Mouse (Mus musculus) gastrocnemius, adult 2 months (tissue): ENCODE data around the gene Ift140. TPM values are rescaled to one million over a fixed set of nuclear protein-coding genes. Genes with fewer than 3 reads are reported as not detected.
A peak's percentile ranks its signal among the peaks of the same experiment; 100 is the strongest.

ENCODE experiments used
- DNase-seq: peaks from one replicate; pipeline ENCODE4 v3.0.0; 2022
- H3K27ac ChIP-seq: fragments of 200-600 bp; 2 replicates; pipeline ENCODE4 v1.8.1; 2022; ENCODE audit warnings: mild to moderate bottlenecking
- H3K4me3 ChIP-seq: fragments of 200-600 bp; 2 replicates; pipeline ENCODE4 v1.8.1; 2022; ENCODE audit warnings: mild to moderate bottlenecking, moderate library complexity
- CTCF ChIP-seq: fragments of 200-600 bp; IDR thresholded peaks from 2 replicates; pipeline ENCODE4 v1.8.1; 2022; ENCODE audit warnings: antibody characterized with exemption, mild to moderate bottlenecking, moderate library complexity
- intact Hi-C: fragments of 180-260 bp; cut with DNase I; formaldehyde crosslinking; loops from one replicate; pipeline ENCODE4 v1.15.1; 2025
- long read RNA-seq, 2 experiments: library from polyadenylated mRNA; stranded (forward); transcript quantifications; one replicate each; pipeline ENCODE4 v2.0.0; 2021
- total RNA-seq, 2 experiments: library from RNA; stranded (reverse); gene quantifications; 2 replicates each; pipeline ENCODE4 v1.2.3; 2021

The Ift140 gene
- 1 to 10 TPM; 2.8 to 2.9 TPM for total RNA-seq
- long read RNA-seq, experiment 1, partial matches to known transcripts, result 0 of 3 reads
- long read RNA-seq, experiment 1, other reads (novel, unspliced or antisense), result 3 of 3 reads
- long read RNA-seq, experiment 2, full-length matches to known transcripts, result 3 of 8 reads
- long read RNA-seq, experiment 2, partial matches to known transcripts, result 0 of 8 reads
- long read RNA-seq, experiment 2, other reads (novel, unspliced or antisense), result 5 of 8 reads

DNA sequence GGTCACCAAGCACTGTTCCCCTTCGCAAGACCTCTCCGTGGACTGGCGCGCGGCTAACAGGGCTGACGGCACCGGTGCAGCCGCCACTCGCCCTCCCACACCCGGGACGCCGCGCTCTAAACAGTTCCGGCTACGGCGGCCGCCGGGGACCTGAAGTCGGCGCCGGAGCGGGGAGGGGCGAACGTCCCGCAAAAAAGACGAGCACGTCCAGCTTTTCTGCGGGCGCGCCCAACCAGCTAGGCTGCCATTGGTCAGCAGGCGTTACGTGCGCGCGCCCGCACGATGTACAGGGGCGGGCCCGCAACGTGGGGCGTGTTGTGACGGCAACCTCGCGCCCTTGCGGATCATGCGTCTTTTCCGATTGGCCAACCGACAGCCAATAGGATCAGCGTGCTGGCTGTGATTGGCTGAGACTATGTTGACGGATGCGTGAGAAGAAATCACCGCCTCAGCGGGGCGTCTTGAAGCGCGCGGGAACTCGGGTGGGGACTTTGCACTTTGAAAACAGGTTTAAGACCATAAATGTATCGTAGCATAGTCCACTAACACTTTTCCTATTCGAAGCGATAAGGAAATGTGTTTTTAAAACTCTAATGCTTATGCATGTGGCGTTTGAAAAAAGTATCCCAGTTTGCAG is at the start of gene Ift140, which contains the start of gene Cramp1l:
Gene Ift140, plus strand, starts transcription at position 431 of the 637 bp plus-strand sequence.
Gene Cramp1l, minus strand, starts transcription at position 134 of the 637 bp plus-strand sequence.
- Histone ChIP-seq H3K27ac (peak within 1 kb of the TSS; percentile 93), H3K4me3 (peak within 1 kb of the TSS; percentile 95)
- peak; percentile 100 for DNase-seq
- no peak for TF ChIP-seq CTCF
- intact Hi-C loops, result no loop called here

DNA sequence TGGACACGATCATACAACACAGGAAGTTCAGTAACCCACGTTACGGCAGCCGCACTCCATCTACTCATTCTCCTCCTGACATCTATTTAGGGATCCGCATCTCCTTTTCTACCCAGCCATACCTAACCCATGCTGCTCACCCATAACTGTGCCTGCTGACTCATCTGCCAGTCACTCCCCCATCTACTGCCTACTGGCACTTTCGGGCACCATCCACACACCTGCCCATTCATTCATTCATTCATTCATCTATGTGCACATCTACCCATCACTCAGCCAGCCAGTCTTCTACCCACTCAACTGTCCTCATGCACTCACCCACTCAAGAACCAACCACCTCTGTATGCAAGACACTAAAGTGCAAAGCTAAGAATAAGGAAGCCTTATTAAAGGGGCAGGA is 28.7 kb upstream of the Ift140 start:
- Histone ChIP-seq H3K27ac (no peak overlapping the region), H3K4me3 (no peak overlapping the region)
- intact Hi-C loops, result no loop called here
- DNase-seq, result no peak
- TF ChIP-seq CTCF, result no peak

DNA sequence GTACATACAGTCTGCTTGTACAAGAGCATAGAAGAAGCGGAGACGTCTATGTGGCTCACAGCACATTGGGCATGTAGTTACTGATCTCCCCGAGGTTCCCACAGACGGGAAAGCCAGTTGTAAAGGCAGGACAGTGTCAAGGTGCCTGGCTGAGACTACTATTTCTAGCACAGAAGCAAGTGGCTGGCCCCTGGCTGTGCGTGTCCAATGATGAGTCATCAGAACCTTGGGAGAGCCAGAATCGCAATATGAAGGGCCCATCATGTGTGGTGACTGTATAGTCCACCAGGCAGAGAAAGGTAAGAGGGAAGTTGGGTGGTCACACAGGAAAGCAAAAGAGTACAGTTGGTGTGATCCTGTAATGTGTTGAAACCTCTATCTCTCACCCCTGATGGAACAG is 21.2 kb upstream of the Ift140 start:
- no peak for DNase-seq
- no peak for TF ChIP-seq CTCF
- Histone ChIP-seq H3K27ac (no peak overlapping the region), H3K4me3 (no peak overlapping the region)
- intact Hi-C loops, result no loop called here

DNA sequence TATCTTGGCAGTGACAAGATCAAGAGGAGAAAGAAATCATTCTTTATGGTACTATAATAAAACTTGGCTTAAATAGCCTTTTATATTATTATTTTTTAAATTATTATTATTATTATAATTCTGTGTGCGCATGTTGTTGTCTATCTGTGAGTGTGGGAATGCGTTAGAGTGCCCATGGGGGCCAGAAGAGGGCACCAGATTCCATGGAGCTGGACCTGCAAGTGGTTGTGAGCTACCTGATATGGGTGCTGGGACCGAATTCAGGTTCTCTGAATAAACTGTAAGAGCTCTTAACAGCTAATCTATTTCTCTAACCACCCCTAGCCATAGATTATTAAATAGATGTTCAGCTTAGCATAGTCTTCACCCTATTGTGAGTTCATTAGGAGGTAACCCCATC is 10.8 kb upstream of the Ift140 start:
- Histone ChIP-seq H3K27ac (no peak overlapping the region), H3K4me3 (no peak overlapping the region)
- intact Hi-C loops, result no loop called here
- no peak for DNase-seq
- TF ChIP-seq CTCF, result peak; percentile 44

DNA sequence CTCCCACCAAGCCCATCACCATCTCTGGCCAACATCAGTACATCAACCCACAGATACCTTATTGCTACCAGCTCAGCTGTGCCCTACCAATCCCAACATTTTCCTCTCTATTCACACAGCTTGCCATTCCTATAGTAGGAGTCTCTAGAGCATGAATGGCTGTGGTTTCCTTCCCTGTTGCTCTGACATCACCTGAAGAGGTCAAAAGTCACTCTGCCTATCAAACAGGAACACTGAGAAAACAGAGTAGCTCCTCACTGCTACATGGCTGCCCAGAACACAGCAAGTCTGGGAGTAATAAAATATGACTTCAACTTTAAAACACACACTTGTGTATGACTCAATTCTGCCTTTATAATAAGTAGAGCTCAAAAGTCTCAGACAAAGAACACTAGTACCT is 8.4 kb upstream of the Ift140 start:
- TF ChIP-seq CTCF, result no peak
- no peak overlapping the region for H3K27ac ChIP-seq
- no peak overlapping the region for H3K4me3 ChIP-seq
- intact Hi-C loops, result no loop called here
- no peak for DNase-seq

DNA sequence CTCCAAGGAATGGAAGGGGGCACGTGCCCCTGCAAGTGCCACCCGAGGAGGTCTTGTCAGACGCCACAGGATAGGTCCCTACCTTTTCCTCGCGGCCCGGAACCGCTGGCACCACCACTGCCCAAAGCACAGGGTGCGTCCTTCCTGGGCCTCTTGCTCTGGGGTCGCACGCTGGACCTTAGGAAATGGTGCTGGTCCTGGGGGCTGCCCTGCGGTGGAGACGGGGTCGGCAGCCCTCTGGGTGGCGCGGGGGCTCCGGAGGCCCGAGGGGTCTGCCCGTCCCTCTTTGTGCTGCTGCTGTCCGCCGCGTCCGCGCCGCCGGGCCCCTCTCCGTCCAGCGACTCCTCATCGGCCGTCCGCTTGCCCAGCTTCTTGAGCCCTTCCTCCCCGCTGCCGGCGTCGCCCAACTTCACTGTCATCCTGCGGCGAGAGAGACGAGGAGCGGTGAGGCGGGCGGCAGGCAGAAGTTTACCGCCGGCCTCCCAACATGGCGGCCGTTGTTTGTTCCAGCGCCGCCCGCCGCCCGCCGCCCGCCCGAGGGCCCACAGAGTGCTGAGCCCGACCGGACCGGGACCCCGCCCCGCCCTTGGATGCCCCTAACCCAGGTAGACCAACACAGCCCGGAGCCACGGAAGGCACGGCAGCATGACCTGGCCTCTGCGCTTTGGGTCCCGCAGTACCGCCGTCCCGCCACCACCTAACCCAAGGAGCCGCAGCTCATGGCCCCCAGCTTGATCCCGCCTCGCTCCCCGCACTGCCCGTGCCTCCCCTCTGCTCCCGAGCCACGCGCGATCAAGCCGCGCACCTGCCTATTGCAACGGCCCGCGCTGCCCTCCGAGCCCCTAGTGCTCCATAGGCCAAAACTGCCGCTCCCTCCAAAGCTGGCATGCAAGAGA is 2.0 kb upstream of the Ift140 start:
- TF ChIP-seq CTCF, result no peak
- intact Hi-C loops, result loop anchor here (5.0 kb wide), 1 partner anchor 77 kb away; the partner anchor contains the start of gene Mapk8ip3
- DNase-seq, result peak; percentile 53
- Histone ChIP-seq H3K27ac (peak overlapping the region; percentile 93), H3K4me3 (peak overlapping the region; percentile 95)

DNA sequence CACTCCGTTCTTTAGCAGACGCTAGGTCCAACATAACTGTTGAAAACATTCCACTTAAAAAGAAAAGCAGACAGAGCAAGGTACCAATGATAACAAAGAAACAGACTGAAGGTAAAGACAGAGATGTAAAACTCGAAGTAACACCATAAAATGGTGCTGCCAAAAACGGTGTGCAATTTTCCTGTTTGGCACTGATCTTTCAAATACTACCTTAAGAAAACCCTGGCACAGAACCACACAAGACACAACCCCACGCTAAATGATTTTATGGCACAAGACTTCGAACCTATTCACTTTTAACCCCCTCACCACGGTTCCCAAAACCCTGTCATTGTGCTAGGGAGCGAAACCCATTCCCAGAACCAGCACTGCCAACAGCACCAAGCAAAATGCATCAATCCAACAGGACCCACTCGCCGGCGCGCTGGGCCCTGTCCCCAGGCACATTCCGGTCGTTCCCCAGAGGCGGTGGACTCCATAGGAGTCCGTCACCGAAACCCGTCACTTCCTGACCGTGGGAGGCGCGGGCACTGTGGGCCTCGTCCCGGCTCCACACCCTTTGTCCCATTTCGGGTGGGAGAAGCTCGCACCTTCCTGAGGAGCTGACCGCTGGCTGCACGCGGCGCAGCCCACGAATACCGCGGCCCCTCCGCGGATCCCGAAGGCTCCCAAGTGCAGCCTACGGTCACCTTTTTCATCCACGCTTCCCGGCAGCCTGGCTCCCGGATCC is 879 bp upstream of the Ift140 start:
- DNase-seq, result peak; percentile 58
- TF ChIP-seq CTCF, result no peak
- Histone ChIP-seq H3K27ac (peak overlapping the region; percentile 93), H3K4me3 (peak overlapping the region; percentile 95)
- intact Hi-C loops, result loop anchor here (5.0 kb wide), 1 partner anchor 78 kb away; the partner anchor contains the start of gene Mapk8ip3

DNA sequence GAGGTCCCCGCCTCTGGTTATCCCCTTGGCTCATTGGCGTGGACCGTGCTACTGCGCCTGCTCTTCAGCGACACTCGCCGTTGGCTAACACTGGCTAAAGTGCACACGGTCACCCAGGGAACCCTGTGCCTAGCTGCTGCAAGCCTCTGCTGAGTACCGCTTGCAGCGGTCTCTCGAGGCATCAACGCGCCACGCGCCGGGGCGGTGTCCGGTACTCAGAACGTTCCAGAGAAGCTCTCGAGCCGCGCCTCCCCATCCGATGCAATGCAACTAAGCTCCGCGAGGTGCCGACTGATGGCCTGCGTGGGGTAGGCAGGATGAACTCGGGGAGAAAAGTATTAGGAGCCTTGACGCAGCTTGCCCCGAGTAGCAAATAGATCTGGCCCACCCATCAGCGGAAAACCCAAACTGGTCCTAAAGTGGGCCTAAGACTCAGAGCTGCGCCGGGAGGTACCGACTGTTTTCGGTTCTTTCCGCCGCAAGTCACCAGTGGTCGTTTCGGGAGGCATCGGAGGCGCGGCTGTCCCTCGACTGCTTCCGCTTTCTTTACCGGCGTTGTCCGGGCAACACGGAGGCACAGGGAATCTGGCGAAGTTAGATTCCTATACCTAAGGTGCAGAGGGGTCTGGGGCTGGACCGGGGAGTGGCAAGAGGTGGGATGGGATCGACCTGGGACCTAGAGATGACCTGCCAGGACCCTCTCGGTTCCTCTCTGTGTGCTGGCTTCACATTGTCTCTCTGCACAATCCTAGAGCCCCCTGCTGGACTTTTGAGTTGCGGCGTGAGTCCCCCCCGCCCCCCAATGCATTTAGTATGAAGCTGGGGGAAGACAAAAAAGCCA is 627 bp downstream of the Ift140 start:
- TF ChIP-seq CTCF, result peak; percentile 43
- H3K4me3 ChIP-seq, result peak overlapping the region; percentile 78
- DNase-seq, result peak; percentile 83
- intact Hi-C loops, result no loop called here
- peak overlapping the region; percentile 84 for H3K27ac ChIP-seq

DNA sequence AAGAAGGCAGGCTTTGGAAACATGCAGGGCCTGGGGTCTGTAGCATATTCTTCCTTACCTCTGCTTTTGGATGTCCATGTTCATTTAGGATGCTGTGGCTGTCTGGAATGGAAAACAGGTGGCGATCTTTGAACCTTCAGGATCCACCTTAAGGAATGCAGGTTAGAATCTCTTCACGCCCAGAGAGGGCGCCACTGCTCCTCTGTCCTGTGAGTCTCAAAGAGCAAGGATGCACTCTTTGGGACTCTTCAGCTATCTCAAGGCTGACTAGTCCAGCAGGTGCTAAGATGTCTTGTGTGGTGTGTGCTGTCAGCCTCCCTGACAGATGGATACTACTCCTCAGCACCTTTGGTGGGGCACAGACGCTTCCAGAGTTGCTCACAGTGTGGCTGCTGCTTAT is 20.3 kb downstream of the Ift140 start:
- no peak overlapping the region for H3K4me3 ChIP-seq
- DNase-seq, result peak; percentile 30
- TF ChIP-seq CTCF, result peak; percentile 64
- intact Hi-C loops, result no loop called here
- no peak overlapping the region for H3K27ac ChIP-seq

DNA sequence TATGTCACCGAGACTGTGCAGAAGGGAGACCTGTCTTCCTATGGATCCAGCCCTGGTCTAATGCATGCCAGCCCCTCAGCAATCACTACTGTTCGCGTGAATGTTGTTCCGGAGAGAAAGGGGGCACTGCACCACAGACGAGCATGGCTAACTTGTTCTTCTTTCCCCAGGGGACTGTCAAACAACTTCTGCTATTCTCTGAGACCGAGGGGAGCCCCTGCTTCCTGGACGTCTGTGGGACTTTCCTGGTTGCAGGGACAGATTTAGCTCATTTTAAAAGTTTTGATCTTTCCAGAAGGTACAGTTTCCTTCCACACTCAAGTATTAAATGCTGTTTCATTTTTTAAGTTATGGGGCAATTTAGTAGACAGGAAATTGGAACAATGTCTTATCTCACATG is 29.0 kb downstream of the Ift140 start:
- Histone ChIP-seq H3K27ac (peak overlapping the region; percentile 40), H3K4me3 (no peak overlapping the region)
- no peak for TF ChIP-seq CTCF
- intact Hi-C loops, result no loop called here
- DNase-seq, result no peak

DNA sequence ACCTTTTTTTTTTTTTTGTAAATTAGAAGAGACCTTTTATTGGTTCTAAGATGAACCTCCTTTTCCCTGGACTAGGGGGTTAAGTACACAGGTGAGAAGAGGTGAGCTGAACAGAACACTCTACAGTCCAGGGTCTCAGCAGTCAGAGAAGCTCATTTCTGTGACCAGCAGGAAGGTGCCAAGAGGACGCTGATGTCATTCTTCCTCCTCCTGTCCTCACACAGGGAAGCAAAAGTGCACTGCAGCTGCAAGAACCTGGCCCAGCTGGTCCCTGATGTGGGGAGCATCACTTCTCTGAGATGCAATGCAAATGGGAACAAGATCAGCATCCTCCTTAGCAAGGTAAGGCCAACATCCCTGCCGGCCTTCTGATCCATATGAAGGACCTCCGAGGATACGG is 29.4 kb downstream of the Ift140 start:
- DNase-seq, result no peak
- no peak for TF ChIP-seq CTCF
- no peak overlapping the region for H3K4me3 ChIP-seq
- H3K27ac ChIP-seq, result peak overlapping the region; percentile 40; the same call in 1 of the 2 replicates
- intact Hi-C loops, result no loop called here
